Mouse (Mus musculus) bone marrow macrophage, adult 2 months (primary cell): ENCODE measurements around the gene Uvrag.

Source experiments
- CTCF ChIP-seq: IDR thresholded peaks from 2 replicates; pipeline ENCODE4 v1.5.1; 2012; ENCODE audit warnings: low read depth, mild to moderate bottlenecking, low read length, moderate library complexity
- POLR2A ChIP-seq: IDR thresholded peaks from 2 replicates; pipeline ENCODE4 v1.6.1; 2012; ENCODE audit warnings: mild to moderate bottlenecking, low read depth, low read length, borderline replicate concordance

DNA sequence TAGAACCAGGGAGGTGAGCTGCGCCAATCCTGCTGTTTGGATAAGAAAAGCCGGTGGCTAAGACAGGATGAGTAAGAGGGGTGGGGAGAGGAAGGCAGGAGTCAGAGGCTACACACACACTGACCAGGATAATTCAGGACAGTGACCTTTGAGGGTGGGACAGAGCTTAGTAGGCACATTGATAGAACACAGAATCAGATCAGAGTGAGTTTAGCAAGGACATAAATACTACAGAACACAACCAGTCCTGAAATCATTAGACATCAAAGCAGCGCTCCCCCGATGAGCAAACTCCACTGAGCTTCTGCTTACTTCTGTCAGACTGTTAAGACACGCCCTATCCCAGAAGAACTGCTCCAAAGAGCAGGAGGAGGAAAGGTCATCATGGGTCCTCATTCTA, 237.1 kb downstream of the Uvrag start:
- TF ChIP-seq CTCF (no peak), POLR2A (no peak)
